Mouse (Mus musculus): ENCODE measurements around the gene Csnk2b.

Gene Csnk2b

DNA sequence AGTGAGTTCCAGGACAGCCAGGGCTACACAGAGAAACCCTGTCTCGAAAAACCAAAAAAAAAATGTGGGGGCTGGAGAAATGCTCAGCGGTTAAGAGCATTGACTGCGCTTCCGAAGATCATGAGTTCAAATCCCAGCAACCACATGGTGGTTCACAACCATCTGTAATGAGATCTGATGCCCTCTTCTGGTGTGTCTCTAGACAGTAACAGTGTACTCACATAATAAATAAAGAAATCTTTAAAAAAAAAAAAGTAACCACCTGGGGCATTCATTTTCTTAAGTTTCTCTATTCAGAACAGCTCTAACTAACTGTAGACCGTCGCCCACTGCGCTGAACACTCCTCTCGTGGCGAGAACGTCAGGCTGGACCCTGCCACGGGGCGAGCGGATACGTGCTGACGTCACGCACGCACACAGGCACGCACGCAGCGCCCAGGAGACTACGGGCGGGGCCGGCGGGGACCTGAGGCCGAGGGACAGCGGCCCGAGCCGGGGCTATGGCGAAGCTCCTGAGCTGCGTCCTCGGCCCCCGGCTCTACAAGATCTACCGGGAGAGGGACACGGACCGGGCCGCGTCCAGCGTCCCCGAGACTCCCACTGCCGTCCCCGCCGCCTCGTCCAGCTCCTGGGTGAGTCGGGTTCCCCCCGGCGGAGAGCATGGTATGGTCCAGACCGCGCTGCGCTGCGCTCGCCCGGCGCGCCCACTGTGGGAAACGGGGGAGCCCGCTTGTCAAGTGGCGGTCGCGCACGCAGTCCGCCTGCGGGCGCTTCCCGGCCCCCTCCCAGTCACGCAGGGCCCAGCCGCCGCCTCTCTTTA lies 32.8 kb downstream of the Csnk2b start, which contains the start of gene Abhd16a:
TSS of gene Abhd16a (plus strand) at position 439 of the 820 bp plus-strand sequence.
- DNase-seq (ENCODE audit: low spot score in 2 of 2) = peak; percentile 92 to 97

DNA sequence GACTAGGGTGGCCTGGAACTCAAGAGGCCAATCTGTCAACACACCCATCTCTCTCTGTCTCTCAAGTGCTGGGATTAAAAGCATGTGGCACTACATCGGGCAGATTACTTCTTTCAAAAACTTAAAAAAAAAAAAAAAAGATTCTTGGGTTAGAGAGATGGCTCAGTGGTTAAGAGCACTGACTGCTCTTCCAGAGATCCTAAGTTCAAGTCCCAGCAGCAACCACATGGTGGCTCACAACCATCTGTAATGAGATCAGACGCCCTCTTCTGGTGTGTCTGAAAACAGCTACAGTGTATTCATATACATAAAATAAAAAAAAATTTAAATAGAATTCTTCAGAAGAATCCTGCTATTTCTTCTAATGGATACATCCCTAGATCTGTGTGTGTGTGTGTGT lies 33.7 kb downstream of the Csnk2b start:
- DNase-seq (ENCODE audit: low spot score in 2 of 2) = no peak

DNA sequence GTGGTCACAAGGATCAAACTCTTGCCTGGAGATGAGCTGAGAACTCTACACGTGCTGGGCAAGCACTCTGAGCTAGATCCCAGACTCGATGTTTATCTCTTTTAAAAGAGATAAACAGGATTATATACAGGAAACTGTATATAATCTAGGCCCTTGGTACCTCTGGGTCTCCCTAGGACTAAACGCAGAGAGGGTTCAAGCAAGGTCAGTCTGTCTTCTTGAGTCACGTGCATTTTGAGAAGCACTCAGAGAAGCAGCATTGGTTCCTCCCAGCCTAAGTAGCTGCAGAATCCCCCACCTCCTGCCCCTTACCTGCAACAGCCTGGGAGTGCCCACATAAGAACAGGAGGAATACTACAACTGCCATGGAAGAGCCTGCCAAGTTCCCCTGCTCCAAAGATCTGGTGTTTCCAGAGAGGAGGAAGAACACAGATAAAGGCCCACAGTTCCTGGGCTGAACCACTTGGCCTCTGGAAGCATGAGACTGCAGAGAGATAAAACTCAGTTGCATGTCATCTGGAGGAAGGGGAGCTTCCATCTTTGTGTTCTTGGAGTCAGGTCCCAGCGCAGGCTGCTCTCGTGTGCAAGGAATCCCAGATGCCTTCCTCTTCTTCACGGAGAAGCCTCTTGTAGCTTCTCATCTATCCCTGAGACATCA lies 36.5 kb downstream of the Csnk2b start, which contains the start of gene Ly6g6f:
TSS of gene Ly6g6f (minus strand) at position 403 of the 658 bp plus-strand sequence.
- no peak for DNase-seq (ENCODE audit: low spot score in 2 of 2)

DNA sequence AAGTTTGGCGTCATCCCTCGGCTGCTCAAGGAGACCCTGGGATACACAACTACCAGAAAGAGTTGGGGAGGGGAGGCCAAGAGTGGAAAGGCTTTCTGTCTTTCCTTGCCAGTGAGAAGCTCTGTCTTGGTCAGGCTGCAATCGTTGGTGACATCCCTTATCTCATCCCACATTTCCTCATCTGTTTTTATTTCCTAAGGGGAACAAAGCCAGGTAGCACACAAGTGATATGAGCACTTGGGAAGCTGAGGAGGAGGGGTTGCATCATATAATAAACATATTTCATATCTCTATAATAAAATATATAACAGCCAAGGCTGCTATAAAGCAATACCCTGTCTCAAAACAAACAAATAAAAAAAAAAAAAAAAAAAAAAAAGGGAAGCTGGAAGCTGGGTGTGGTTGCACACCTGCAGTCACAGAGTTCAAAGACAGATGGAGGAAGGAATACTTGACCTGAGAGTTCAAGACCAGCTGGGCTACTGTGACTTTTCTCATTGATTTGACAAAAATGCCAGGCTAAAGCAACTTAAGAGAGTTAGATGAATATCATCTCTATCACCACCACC lies 37.8 kb downstream of the Csnk2b start:
- DNase-seq (ENCODE audit: low spot score in 2 of 2) = no peak

DNA sequence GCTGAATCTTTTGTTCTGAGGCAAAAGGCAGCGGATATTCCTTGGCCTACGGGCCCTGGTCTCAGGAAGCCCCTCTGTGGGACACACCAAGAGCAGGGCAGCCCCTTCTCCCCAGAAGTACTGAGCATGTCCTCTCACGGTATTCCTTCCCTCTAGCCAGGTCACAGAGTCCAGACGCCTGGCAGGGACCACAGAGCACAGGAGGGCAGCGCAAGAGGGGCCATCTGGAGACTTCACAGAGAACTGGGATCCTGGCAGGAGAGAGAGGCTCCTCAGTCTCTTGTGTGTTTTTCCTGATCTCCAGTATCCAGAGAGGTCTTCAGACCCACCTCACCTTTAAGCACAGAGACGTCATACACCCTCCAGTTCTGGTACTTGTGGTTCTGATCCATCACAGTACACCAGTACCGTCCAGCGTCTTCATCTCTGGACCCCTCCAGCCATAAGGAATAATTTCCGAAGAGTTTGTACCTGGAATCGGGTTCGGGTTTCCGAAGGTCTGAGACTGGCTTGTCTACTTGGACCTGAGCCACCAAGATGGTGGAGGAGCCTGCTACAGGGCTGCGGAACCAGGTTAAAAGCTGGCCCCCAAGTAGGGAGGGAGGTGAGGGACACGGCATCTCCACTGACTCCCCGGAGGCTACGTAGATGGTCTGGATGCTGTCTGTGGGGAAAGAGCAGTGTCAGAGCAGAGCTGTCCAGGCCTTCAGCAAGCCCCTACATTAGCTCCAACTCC lies 38.8 kb downstream of the Csnk2b start:
- DNase-seq (ENCODE audit: low spot score in 2 of 2) = no peak

DNA sequence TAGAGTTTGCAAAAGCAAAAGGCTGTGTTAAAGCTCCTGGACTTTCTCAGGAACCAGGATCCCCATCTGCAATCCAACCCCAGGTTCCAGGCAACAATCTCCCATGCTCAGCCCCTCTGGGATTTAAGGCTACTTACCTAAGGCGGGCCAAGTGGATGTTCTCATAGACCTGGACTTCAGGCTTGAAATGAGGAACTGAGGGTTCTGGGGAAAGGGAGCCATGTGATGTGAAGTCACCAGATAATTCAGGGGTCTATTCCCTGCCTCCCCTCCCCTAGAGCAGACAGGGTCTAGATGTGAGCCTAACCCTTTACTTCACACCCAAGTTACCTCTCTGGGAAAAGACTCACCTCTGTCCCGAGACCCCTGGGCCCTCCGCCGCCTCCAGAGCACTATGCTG lies 41.1 kb downstream of the Csnk2b start:
- no peak for DNase-seq (ENCODE audit: low spot score in 2 of 2)

DNA sequence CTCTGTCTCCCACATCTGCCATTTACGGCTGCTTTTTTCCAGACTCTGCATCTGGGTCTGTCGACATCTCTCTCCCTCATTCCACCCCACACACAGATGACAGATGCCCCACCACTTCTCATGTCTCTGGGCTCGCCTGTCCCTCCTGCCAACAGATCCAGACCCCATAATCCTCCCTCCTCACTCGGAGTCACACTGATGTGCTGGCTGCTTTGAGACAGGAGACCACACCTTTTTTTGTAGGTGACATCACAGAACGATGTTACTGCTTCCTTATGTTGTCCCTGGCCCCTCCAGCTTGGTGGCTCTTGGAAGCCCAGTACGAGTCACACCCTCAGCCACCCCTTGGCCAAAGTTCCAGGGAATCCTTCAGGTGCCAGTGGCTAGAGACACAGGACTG lies 41.6 kb downstream of the Csnk2b start:
- DNase-seq (ENCODE audit: low spot score in 2 of 2) = no peak

DNA sequence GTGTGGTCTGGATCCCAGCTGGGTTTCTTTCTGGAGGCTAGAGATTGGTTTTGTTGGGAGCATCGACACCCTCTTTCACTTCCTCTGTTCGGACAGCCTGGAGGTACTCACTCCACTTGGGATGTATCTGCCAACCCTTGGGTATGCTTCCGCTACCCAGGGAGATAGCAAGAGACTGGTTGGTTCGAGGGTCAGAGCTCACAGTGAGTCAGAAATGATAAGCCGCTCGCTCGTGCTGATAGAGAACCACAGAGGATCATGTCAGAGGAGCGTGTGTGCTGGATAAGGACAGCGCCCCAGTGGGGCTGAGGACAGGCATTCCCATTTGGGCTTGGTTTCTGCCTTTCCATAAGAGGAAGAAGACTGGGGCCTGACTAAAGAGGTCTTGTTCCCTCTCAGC lies 42.1 kb downstream of the Csnk2b start:
- no peak for DNase-seq (ENCODE audit: low spot score in 2 of 2)

DNA sequence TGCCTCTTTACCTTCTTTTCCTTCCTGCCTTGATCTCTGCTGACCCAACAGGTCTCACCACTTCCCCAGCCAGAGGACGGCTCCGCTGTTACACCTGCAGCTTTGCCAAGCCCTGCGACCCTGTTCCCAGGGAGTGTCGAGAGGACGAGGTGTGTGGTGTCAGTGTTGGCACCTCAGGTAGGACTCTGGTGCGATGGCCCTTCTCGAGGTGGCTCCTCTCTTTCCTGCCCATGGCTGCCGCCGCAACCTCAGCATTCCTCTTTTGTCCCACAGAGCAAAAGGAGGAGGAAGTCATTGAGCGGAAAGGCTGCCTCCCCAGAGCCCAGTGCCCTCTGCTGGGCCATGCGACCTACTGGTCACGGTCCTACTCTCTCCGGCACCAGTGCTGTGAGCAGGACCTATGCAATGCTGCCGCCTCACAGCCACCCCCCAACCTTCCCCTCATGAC lies 44.0 kb downstream of the Csnk2b start, which contains the start of gene Ly6g6d:
TSS of gene Ly6g6d (minus strand) at position 280 of the 448 bp plus-strand sequence.
- no peak for DNase-seq (ENCODE audit: low spot score in 2 of 2)

DNA sequence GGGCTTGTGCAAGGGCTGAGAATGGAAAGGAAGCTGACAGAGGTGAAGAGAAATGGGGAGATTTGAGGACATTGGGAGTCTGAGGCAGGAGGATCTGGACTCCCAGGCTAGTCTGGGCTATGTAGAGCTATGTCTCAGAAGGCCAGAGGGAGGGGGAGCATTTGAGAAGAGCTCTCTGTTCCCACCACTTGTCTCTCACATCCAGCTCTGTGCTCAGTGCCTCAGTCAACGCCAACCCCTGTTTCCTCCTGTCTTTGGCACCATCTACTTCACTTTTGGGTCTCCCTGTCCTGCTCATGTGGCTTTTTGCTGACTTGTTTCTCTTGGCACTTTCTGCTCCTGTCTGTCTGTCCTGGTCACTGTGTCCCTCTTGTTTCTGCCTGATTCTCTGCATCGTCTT lies 44.6 kb downstream of the Csnk2b start:
- DNase-seq (ENCODE audit: low spot score in 2 of 2) = no peak

DNA sequence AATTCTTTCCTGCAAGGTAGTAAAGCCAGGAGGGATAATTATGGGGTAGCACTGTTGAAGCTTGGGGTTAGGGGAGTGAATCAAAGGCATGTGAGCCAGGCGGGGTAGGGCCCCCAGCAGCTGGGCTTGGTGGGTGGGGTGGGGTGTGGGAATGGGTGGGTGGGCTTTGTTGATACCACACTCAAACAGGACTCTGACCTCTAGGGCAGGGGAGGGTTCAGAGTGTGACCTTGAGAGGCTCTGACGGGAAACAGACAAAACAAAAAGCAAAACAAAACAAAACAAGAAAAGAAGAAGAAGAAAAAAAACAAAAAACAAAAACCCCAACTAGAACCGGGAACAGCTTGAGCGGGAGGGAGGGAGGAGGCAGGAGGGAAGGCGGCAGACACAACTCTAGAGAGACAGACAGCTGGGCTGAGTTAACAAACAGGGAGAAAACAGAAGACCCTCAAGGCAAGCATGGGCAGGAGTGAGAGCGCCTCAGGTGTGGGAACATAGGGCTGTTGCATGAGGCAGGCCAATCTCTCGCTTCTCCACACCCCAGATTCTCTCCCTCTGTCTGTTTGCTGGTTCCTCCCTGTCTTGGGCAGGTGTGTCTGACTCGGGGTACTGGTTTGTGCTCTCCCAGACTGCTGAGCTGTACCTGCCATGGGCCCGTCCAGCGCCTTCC lies 45.2 kb downstream of the Csnk2b start, which contains the start of gene Ly6g6e:
TSS of gene Ly6g6e (plus strand) at position 396 of the 670 bp plus-strand sequence.
- no peak for DNase-seq (ENCODE audit: low spot score in 2 of 2)

DNA sequence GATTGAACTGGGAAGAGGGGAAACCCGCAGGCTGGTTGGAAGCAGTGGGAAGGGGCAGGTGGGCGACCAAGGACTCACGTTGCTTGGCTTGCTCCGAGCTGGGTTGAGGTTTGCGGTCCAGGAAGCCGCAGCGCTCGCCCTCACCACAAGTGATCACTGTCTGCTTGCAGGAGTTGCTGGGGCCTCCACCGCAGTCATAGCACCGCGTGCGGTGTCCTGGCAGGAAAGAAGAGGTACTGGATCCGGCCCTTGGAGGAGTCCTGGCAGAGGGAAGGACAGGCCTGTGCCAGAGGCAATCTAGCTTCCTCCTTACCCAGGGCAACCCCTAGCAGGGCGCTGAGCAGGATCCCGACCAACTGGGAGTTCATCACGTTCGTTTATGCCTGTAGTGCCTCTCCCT lies 47.8 kb downstream of the Csnk2b start:
- DNase-seq (ENCODE audit: low spot score in 2 of 2) = no peak

DNA sequence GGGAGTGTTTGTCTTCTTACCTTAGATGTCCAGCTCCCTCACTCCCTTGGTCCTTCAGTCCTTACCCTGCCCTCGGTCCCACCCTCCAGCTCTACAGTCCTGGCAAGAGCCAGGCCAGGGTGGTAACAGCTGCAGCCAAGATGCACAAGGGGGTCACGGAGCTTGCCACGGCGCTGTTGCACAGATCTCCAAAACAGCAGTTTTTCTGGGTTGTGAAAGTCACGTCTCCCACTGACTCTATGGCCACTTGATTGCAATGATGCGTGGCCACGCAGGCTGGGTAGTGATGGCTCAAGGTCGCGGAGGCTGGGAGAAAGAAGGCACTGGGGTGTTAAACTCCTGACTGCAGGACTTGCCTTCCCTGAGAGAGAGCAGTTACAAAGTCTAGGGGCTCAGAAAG lies 50.4 kb downstream of the Csnk2b start:
- DNase-seq (ENCODE audit: low spot score in 2 of 2) = no peak

DNA sequence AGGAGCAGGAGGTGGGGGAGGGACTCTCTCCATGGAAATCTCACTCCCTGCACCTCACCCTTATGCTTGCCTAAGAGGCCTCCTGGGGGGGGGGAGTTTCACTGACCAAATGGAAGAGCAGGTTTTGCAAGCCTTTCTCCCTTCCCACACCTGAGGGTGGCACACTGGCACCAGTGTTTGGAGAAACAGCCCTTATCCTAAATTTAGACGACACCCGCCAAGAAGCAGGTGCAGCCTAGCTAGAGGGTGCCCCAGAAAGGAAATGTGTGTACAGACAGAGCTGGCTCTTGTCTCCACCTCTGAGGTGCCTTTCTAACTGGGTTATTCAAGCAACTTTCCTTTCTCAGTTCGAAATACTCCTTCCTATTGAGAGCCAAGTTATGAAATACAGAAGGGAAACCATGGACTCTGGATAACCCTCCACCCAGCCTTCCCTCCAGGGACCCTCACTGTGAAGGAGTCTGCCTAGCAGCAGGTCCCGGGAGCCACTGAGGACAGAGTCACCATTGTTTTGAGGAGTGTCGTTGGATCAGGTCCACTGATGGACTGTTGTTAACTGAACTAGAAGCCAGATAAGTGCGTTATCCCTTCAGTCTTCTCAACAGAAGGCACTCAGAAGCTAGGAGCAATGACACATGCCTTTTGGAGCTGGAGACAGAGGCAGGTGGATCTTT lies 51.2 kb downstream of the Csnk2b start:
- DNase-seq (ENCODE audit: low spot score in 2 of 2) = no peak

DNA sequence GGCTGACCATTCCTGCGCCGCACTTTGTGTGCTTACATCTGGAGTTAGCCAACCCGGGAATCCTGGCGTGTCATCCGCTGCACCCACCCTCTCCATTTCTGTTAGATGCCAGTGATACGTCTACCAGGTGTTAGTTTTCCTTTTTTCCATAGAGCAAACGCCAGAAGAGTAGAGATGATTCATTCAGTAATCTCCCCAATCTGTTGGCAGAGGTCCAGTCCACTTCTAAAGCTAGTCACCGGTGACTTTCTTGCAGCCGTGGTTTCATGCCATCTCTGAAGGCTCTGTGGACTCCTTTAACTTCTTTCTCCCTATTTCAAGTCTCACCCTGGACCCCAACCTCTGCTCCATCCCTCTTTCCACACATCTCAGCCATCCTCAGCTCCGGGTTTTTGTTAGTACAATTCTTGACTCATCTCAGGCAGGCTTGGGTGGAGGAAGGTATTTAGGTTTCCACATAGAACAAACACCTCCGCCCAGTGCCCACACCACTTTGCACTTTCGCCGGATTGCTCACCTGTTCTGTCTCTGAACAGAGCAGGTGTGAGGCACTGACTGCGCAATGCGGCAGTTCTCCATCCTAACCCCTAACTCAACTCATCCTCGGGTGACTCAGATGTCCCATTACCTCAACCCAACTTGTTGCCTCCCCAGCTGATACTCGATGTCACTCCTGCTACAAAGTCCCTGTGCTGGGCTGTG lies 53.5 kb downstream of the Csnk2b start:
- peak in 1 of 2 experiments; percentile 42 for DNase-seq (ENCODE audit: low spot score in 2 of 2)
